Mouse (Mus musculus) hindbrain, embryonic 13.5 days (tissue): Measurements from ENCODE around the gene Sv2a. TPM values are rescaled to one million over a fixed set of nuclear protein-coding genes. Genes with fewer than 3 reads are reported as not detected.

Experiments
- ATAC-seq: fragments of 200-750 bp; cut with Nextera tagmentation; 2 replicates; pipeline ENCODE4 v1.8.0; 2017; ENCODE audit warnings: moderate TSS enrichment; ENCODE audit not compliant: low FRiP score
- H3K27ac ChIP-seq: fragments of 300-500 bp; sonication (generic); 2 replicates; pipeline ENCODE4 v1.5.1; 2015; ENCODE audit warnings: inconsistent platforms, mild to moderate bottlenecking, moderate library complexity
- H3K27me3 ChIP-seq: fragments of 300-500 bp; sonication (generic); 2 replicates; pipeline ENCODE4 v1.6.1; 2015; ENCODE audit warnings: mild to moderate bottlenecking, inconsistent platforms
- H3K36me3 ChIP-seq: fragments of 300-500 bp; sonication (generic); 2 replicates; pipeline ENCODE4 v1.6.1; 2015; ENCODE audit warnings: mild to moderate bottlenecking, inconsistent platforms
- H3K4me1 ChIP-seq: fragments of 300-500 bp; sonication (generic); replicated peaks from 2 replicates; pipeline ENCODE4 v1.6.1; 2015; ENCODE audit warnings: inconsistent platforms
- H3K4me2 ChIP-seq: fragments of 300-500 bp; sonication (generic); 2 replicates; pipeline ENCODE4 v1.6.1; 2015; ENCODE audit warnings: inconsistent platforms, mild to moderate bottlenecking, moderate library complexity
- H3K4me3 ChIP-seq: fragments of 300-500 bp; sonication (generic); 2 replicates; pipeline ENCODE4 v1.5.1; 2015; ENCODE audit warnings: mild to moderate bottlenecking, inconsistent platforms
- H3K9ac ChIP-seq: fragments of 300-500 bp; sonication (generic); 2 replicates; pipeline ENCODE4 v1.6.1; 2015; ENCODE audit warnings: mild to moderate bottlenecking, inconsistent platforms
- H3K9me3 ChIP-seq: fragments of 300-500 bp; sonication (generic); 2 replicates; pipeline ENCODE4 v1.6.1; 2016; ENCODE audit warnings: inconsistent platforms
- WGBS: fragments of 180-500 bp; shearing (Covaris S2); methylation state at CpG from one replicate; pipeline ENCODE4 v1.1.7; 2015; 5-methylcytosine and 5-hydroxymethylcytosine counted together
- polyA plus RNA-seq: library from polyadenylated mRNA; unstranded; fragments of >200 nt; fragmentation: Nextera tagmentation; extraction: Ambion mirVana; gene quantifications from 2 replicates; pipeline ENCODE4 v1.2.1, GENCODE M21; 2015

Sv2a gene
- 84.0 and 88.7 TPM in 2 replicates for polyA plus RNA-seq

- Histone ChIP-seq H3K36me3 (peaks cover 39% of the 10 kb centered on the region), H3K9ac (peak within 1 kb of the TSS; percentile 86), H3K4me1 (peaks cover 47% of the 10 kb centered on the region), H3K4me3 (peak within 1 kb of the TSS; percentile 66), H3K27ac (peak within 1 kb of the TSS; percentile 90), H3K9me3 (no peaks in the 10 kb centered on the region), H3K4me2 (peak within 1 kb of the TSS; percentile 79), H3K27me3 (no peaks in the 10 kb centered on the region)
- 2% methylated on average over 12 of the region's 23 CpGs for WGBS
- peak; percentile 68 for ATAC-seq
Measured at GRCm38 (mm10) chr3:96180727-96181477, at the start of gene Sv2a. Gene Sv2a, plus strand, starts transcription at chr3:96181151.

DNA sequence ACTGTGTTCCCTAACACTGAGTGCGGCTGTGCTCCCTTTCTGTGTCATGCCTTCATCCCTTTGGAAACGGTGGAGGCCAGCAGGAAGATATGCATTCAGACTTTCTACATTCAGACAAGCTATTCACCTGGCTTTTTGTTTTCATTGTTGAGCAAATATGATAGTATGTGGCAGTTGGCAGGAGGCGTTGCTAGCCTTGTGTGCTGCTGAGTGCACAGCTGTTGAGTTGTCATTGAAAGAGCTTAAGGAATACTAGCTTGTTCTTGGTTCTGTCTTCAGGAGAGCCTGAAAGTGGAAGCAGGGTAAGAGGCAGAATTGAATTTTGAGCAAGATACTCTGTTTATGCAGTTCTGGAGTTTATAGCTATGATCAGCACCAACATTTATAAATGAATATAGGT, 48.5 kb upstream of the Sv2a start:
- H3K4me3 ChIP-seq = no peak overlapping the region
- H3K36me3 ChIP-seq = 0 out of 2 replicates have a peak, but pooled peaks cover 1% of the 10 kb centered on the region
- H3K9ac ChIP-seq = no peak overlapping the region
- no peaks in the 10 kb centered on the region for H3K27me3 ChIP-seq
- no peak overlapping the region for H3K27ac ChIP-seq
- no peak overlapping the region for H3K4me2 ChIP-seq
- no peak for ATAC-seq
- 0 out of 2 replicates have a peak, but pooled peaks cover 2% of the 10 kb centered on the region for H3K4me1 ChIP-seq
- H3K9me3 ChIP-seq = no peaks in the 10 kb centered on the region
- 84% methylated on average over 3 of the region's 3 CpGs for WGBS

DNA sequence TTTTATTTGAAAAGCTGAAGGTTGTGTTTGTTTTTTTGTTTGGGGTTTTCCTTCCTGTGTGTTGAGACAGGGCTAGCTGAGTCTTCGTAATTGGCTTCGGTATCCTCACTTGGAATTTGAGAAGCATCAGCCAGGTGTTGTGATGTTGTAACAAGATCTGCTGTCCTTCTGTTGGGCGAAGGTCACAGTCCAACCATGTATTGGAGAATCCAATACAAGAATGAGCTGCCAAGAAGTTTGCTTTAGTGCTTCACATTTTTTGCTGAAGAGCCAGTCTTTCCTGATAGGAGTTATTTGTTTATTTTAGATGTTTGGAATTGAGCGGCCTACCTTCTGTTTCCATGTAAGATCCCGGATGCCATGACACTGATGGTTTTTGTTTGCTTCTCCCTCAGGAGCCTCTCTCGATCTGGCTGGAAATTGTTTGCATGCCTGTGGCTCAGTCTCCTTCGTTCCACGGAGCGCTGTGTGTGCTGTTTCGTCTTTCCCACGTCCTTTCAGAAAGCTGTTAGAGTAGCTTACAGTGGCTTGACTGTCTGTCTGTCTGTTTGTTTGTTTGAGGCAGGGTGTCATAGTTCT, 47.5 kb upstream of the Sv2a start:
- H3K27ac ChIP-seq = no peak overlapping the region

DNA sequence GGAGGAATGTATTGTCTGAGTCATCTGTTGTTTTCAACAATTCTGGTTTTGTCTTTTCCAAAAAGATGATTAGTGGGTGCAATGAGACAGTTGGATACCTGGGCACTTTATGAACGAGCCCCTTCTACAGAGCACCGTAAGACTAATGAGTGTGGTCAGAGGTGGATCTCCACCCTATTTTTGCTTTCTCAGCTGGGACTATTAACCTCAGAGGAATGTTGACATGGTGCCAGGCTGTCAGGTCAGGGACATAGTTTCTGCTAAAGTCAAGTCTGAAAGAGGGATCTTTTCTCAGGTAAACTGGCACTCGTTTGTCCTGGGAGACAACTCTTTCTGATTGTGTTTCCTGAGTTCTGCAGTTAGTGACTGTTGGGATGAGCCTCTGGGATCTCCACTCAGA, 45.9 kb upstream of the Sv2a start:
- Histone ChIP-seq H3K36me3 (peaks cover 5% of the 10 kb centered on the region; the same call in 1 of the 2 replicates), H3K4me1 (0 out of 2 replicates have a peak, but pooled peaks cover 2% of the 10 kb centered on the region), H3K4me3 (no peak overlapping the region), H3K27ac (no peak overlapping the region), H3K4me2 (no peak overlapping the region), H3K27me3 (no peaks in the 10 kb centered on the region), H3K9me3 (no peaks in the 10 kb centered on the region), H3K9ac (no peak overlapping the region)
- WGBS = 85% methylated on average over 3 of the region's 3 CpGs
- no peak for ATAC-seq

More for the DNA sequence above, 47.5 kb upstream of the Sv2a start:
- no peak for ATAC-seq
- no peak overlapping the region for H3K9ac ChIP-seq
- no peak overlapping the region for H3K4me2 ChIP-seq
- 0 out of 2 replicates have a peak, but pooled peaks cover 2% of the 10 kb centered on the region for H3K4me1 ChIP-seq
- no peaks in the 10 kb centered on the region for H3K27me3 ChIP-seq
- H3K9me3 ChIP-seq = no peaks in the 10 kb centered on the region
- WGBS = 73% methylated on average over 11 of the region's 11 CpGs
- no peak overlapping the region for H3K4me3 ChIP-seq
- peaks cover 5% of the 10 kb centered on the region; the same call in 1 of the 2 replicates for H3K36me3 ChIP-seq

DNA sequence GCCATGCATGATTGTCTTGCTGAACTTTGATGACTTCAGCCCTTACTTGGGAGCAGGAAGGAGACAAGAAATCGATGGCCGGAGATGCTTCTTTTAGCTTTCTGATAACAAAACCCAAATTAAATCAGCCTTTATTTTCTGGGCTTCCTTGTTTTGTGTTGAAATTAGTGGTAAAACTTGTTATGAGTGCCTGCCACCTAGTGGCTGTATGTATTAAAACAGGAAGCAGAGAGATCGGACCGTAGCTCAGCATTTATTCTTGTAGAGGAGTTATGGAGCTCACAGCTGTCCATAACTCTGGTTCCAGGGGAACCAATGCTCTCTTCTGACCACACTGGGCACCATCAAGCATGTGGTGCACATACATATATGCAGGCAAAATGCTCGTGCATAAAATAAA, 33.0 kb upstream of the Sv2a start:
- 28% methylated on average over 5 of the region's 5 CpGs for WGBS
- H3K9ac ChIP-seq = no peak overlapping the region
- H3K36me3 ChIP-seq = peaks cover 42% of the 10 kb centered on the region
- H3K4me3 ChIP-seq = no peak overlapping the region
- H3K4me1 ChIP-seq = no peaks in the 10 kb centered on the region
- H3K4me2 ChIP-seq = no peak overlapping the region
- ATAC-seq = no peak
- no peaks in the 10 kb centered on the region for H3K27me3 ChIP-seq
- no peaks in the 10 kb centered on the region for H3K9me3 ChIP-seq
- no peak overlapping the region for H3K27ac ChIP-seq

DNA sequence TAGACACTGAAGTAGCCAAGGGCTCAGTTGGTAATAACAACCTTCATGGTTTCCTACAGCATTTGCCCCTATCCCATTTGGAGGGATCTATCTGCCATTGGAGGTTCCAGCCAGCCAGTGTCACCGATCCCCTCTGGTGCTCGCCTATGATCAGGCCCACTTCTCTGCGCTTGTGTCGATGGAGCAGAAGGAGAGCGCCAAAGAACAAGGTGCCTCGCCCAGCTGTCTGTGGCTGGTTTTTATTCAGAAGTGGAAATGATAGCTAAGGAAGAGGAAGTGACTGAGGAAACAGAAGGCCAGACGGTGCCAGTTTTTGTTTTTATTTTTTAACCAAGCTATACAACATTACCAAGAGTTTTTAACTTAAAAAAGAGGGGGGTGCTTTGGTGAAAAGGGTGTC, 29.1 kb upstream of the Sv2a start:
- H3K9ac ChIP-seq = no peak overlapping the region

GRCm38 (mm10) chr3:96152611-96153010, 28.3 kb upstream of the Sv2a start:
- ATAC-seq = no peak
- Histone ChIP-seq H3K4me2 (no peak overlapping the region), H3K9me3 (no peaks in the 10 kb centered on the region), H3K36me3 (peaks cover 56% of the 10 kb centered on the region), H3K9ac (no peak overlapping the region), H3K4me1 (no peaks in the 10 kb centered on the region), H3K4me3 (no peak overlapping the region), H3K27ac (no peak overlapping the region), H3K27me3 (no peaks in the 10 kb centered on the region)
- 96% methylated on average over 5 of the region's 5 CpGs for WGBS

More for the DNA sequence above, 29.1 kb upstream of the Sv2a start:
- Histone ChIP-seq H3K27me3 (no peaks in the 10 kb centered on the region), H3K9me3 (no peaks in the 10 kb centered on the region), H3K4me2 (no peak overlapping the region), H3K4me1 (no peaks in the 10 kb centered on the region), H3K27ac (no peak overlapping the region), H3K4me3 (no peak overlapping the region), H3K36me3 (peaks cover 56% of the 10 kb centered on the region)
- no peak for ATAC-seq
- 90% methylated on average over 7 of the region's 7 CpGs for WGBS

GRCm38 (mm10) chr3:96155501-96155900, 25.4 kb upstream of the Sv2a start:
- peaks cover 3% of the 10 kb centered on the region; the same call in 1 of the 2 replicates for H3K27me3 ChIP-seq
- H3K4me2 ChIP-seq = no peak overlapping the region
- peaks cover 56% of the 10 kb centered on the region for H3K36me3 ChIP-seq
- WGBS = 86% methylated on average over 8 of the region's 8 CpGs
- no peak overlapping the region for H3K27ac ChIP-seq
- peaks cover 8% of the 10 kb centered on the region for H3K4me1 ChIP-seq
- no peak for ATAC-seq
- H3K9me3 ChIP-seq = no peaks in the 10 kb centered on the region
- H3K9ac ChIP-seq = no peak overlapping the region
- no peak overlapping the region for H3K4me3 ChIP-seq

DNA sequence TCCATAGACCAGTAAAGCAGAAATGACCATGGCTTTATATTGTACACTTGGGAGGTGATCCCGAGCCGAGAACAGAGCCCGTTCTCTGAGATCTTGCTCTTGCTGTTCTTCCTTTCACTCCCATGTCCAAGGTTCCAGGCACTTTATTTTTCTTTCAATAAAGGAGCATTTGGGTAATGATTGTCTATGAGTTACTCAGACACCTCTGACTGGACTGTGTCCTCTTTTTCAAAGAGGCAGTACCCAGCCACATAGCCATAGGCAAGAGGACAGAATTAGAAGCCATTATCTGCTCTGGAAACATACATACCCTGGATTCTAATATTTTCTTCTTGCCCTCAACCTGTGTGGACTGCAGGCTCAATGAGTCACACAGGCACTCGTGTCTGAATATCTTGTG, 21.1 kb upstream of the Sv2a start:
- no peak overlapping the region for H3K27ac ChIP-seq
- peaks cover 29% of the 10 kb centered on the region for H3K4me1 ChIP-seq
- peaks cover 5% of the 10 kb centered on the region; the same call in 1 of the 2 replicates for H3K27me3 ChIP-seq
- 91% methylated on average over 4 of the region's 4 CpGs for WGBS
- H3K4me2 ChIP-seq = peak overlapping the region; percentile 88; the same call in 1 of the 2 replicates
- no peak for ATAC-seq
- H3K4me3 ChIP-seq = no peak overlapping the region
- H3K36me3 ChIP-seq = peaks cover 14% of the 10 kb centered on the region
- H3K9me3 ChIP-seq = no peaks in the 10 kb centered on the region
- peak overlapping the region; percentile 73; the same call in 1 of the 2 replicates for H3K9ac ChIP-seq

- Histone ChIP-seq H3K4me1 (peaks cover 29% of the 10 kb centered on the region), H3K27ac (0 out of 2 replicates have a peak overlapping the region, but pooled peaks have one; percentile 19), H3K4me2 (peak overlapping the region; percentile 88), H3K9me3 (no peaks in the 10 kb centered on the region), H3K4me3 (no peak overlapping the region), H3K9ac (peak overlapping the region; percentile 73), H3K36me3 (peaks cover 9% of the 10 kb centered on the region), H3K27me3 (peaks cover 5% of the 10 kb centered on the region; the same call in 1 of the 2 replicates)
- ATAC-seq = no peak
- WGBS = 67% methylated on average over 4 of the region's 4 CpGs
Measured at GRCm38 (mm10) chr3:96160222-96160802, 20.6 kb upstream of the Sv2a start.

- peak; percentile 75 for ATAC-seq
- Histone ChIP-seq H3K36me3 (peaks cover 3% of the 10 kb centered on the region), H3K27me3 (peaks cover 5% of the 10 kb centered on the region; the same call in 1 of the 2 replicates), H3K4me2 (peak overlapping the region; percentile 88), H3K9ac (peak overlapping the region; percentile 73), H3K27ac (peak overlapping the region; percentile 19; the same call in 1 of the 2 replicates), H3K4me3 (peak overlapping the region; percentile 39), H3K4me1 (peaks cover 29% of the 10 kb centered on the region), H3K9me3 (no peaks in the 10 kb centered on the region)
- 2% methylated on average over 12 of the region's 12 CpGs for WGBS
Measured at GRCm38 (mm10) chr3:96160803-96161516, 20.0 kb upstream of the Sv2a start.
